Mouse (Mus musculus): Measurements from ENCODE around the gene Mical2.

DNA sequence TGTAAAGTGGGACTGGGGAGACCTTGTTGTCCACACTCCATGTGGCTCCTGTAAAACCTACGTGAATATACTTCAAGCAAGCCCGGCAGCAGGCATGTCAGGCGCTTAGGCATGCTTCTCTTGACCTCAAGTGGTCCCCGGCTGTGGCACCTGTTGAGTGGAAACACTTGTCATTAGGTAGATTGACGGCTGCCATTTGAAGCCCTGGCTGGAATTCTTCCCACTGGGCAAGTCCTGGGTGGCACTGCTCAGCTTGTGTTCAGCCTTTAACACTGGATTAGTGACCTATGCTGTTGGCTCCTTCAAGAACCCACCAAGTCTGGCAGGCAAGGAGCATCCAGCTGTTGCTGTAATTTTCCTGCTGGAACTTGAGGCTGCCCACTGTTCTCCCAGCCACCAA lies 63.9 kb downstream of the Mical2 start:
- no peak for TF ChIP-seq NELFE (IDR thresholded peaks at IDR 0.05; ENCODE audit: low read depth, low read length)
- no peak for TF ChIP-seq GATA1 (IDR thresholded peaks at IDR 0.05; ENCODE audit: low read depth, low read length)
- TF ChIP-seq POLR2A (IDR thresholded peaks at IDR 0.05; ENCODE audit: control insufficient read depth in 1 of 2, insufficient read depth in 1 of 2, low read depth in 1 of 2, low read length in 2 of 2, poor library complexity in 1 of 2), result no peak
